Mouse (Mus musculus) ES-E14 (cell line): ENCODE measurements at regions not wholly inside any gene's neighbourhood (a gene's known extent, or its start where the extent isn't known, plus 50 kb on each side); places are given as distances from the start of the nearest gene placed in this dataset.

Experiments used
- CHD2 ChIP-seq: IDR thresholded peaks from 2 replicates; pipeline ENCODE4 v1.6.1; 2014; ENCODE audit warnings: mild to moderate bottlenecking, low read depth, low read length, inconsistent platforms
- MAFK ChIP-seq: IDR thresholded peaks from 2 replicates; pipeline ENCODE4 v1.6.1; 2014; ENCODE audit warnings: mild to moderate bottlenecking, low read depth, low read length, inconsistent platforms; ENCODE audit not compliant: insufficient read depth
- ZC3H11A ChIP-seq: IDR thresholded peaks from 2 replicates; pipeline ENCODE4 v1.6.1; 2012; ENCODE audit warnings: low read depth, mild to moderate bottlenecking, inconsistent platforms, low read length, borderline replicate concordance
- ZNF384 ChIP-seq: IDR thresholded peaks from 2 replicates; pipeline ENCODE4 v1.6.1; 2012; ENCODE audit warnings: low read depth, low read length, inconsistent platforms

- TF ChIP-seq MAFK (no peak), ZC3H11A (no peak), CHD2 (no peak), ZNF384 (no peak)
Observed at GRCm38 (mm10) chr11:112987782-112988181, 205.8 kb downstream of the Sox9 start.
